Mouse (Mus musculus): ENCODE measurements around the gene D13Ertd608e. TPM values are rescaled to one million over a fixed set of nuclear protein-coding genes. Genes with fewer than 3 reads are reported as not detected.
A peak's percentile ranks its signal among the peaks of the same experiment; 100 is the strongest.
"Not testable (repeated sequence)": the region's sequence is repeated elsewhere in the genome, so short reads cannot be mapped to it uniquely, and the experiment has no call there.

D13Ertd608e gene
- polyA plus RNA-seq (2012; rRNA removed): not detected in 2 replicates

DNA sequence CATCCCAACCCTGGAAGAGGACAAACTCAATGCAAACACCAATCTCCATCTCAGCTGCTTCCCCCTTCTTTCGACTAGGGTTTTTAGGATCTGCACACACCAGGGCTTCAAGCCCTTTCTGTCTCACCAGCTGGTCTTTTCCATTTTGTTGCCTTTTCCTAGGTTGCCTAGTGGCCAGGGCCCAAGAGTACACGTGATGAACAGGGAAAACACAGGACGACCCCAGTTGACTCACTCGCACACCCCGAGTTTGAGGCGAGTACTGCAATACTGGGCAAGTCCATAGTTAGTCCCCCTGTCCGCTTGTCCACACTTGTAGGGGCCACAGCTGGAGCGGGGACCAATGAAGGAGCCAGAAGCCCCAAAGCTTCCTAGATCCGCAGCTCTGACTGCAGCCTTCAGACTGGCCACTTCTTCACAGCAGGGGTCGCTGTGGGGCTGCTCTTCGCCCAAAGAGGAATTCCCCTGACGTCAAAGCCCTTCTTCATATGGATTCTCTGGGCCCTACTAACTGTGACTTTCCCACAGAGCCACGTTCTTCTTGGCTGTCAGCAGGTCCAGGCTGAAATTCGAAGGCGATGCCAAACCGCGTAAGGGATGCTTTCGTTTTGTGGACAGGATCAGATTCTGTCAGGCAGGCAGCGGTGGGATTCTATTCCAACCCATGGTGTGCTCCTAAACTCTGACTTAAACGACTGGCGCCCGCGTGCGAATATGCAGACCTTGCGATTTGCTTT lies at the start of gene D13Ertd608e:
Gene D13Ertd608e (plus strand): TSS at position 687 of the 737 bp plus-strand sequence.
- not testable (repeated sequence) for H3K4me1 ChIP-seq (ENCODE audit: control insufficient read depth, insufficient read depth, low read length); H3K27ac ChIP-seq (ENCODE audit: insufficient read depth, low read depth, low read length); H3K27me3 ChIP-seq (replicated peaks; ENCODE audit: control insufficient read depth, insufficient read depth, low read length); H3K36me3 ChIP-seq (ENCODE audit: control insufficient read depth, insufficient read depth, low read length)
- peak within 1 kb of the TSS; percentile 41; the same call in 1 of the 2 replicates for H3K4me3 ChIP-seq (ENCODE audit: insufficient read depth, low read depth, low read length)
- WGBS: 11% methylated on average over 18 of the region's 25 CpGs
- peak; percentile 20 for DNase-seq
- peak; percentile 39 for TF ChIP-seq CTCF (conservative IDR thresholded peaks at IDR 0.05; ENCODE audit: insufficient read depth, insufficient read length, low read depth, low read length)

DNA sequence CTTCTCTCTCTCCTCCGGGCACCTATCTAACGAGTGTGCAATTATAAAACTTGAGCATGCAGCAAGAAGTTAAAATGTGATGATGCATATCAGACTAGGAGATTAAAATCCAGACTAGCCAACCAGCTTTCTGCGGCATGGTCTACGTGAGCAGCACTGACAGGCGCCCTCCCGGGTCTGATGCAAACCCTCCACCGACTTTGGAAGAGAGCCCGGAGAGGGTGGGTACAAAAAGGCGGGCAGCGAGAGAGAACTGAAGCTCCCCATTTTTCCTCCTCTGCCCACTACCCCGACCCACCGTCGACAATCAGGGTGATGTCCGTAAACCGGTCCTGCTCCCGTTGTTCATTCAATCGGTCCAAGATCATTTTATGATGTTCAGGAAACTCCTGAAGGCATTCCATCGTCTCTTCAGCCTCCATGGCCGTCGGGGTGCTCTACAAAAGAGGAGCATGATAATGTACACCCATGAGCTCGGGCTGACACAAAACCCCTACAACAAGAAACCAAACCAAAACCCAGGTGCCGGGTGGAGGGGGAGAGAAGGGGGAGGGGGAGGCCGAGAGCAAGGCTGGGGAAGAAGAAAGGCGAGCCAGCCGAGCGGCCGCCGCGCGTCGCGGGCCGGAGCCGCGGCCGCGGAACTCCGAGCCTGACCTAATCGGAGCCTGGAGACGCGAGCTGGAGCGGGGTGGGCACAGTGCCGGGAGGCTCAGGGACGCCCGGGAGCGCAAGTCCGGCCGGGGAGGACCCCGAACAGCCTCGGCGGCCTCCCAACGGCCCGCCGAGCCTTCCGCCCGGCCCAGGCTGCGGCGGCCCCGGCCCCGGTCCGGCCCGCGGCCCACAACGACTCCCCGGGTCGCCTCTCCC lies 45.7 kb upstream of the D13Ertd608e start:
- Histone ChIP-seq H3K4me1 (ENCODE audit: control insufficient read depth, insufficient read depth, low read length) (peaks cover 4% of the 10 kb centered on the region; the same call in 1 of the 2 replicates), H3K27ac (ENCODE audit: insufficient read depth, low read depth, low read length) (peak overlapping the region; percentile 86), H3K4me3 (ENCODE audit: insufficient read depth, low read depth, low read length) (peak overlapping the region; percentile 93), H3K36me3 (ENCODE audit: control insufficient read depth, insufficient read depth, low read length) (no peaks in the 10 kb centered on the region), H3K27me3 (replicated peaks; ENCODE audit: control insufficient read depth, insufficient read depth, low read length) (no peaks in the 10 kb centered on the region)
- under 1% methylated on average over 60 of the region's 66 CpGs for WGBS
- TF ChIP-seq CTCF (conservative IDR thresholded peaks at IDR 0.05; ENCODE audit: insufficient read depth, insufficient read length, low read depth, low read length): no peak
- TF ChIP-seq POLR2A (IDR thresholded peaks at IDR 0.05; ENCODE audit: low read depth, low read length): no peak
- peak; percentile 53 for DNase-seq

DNA sequence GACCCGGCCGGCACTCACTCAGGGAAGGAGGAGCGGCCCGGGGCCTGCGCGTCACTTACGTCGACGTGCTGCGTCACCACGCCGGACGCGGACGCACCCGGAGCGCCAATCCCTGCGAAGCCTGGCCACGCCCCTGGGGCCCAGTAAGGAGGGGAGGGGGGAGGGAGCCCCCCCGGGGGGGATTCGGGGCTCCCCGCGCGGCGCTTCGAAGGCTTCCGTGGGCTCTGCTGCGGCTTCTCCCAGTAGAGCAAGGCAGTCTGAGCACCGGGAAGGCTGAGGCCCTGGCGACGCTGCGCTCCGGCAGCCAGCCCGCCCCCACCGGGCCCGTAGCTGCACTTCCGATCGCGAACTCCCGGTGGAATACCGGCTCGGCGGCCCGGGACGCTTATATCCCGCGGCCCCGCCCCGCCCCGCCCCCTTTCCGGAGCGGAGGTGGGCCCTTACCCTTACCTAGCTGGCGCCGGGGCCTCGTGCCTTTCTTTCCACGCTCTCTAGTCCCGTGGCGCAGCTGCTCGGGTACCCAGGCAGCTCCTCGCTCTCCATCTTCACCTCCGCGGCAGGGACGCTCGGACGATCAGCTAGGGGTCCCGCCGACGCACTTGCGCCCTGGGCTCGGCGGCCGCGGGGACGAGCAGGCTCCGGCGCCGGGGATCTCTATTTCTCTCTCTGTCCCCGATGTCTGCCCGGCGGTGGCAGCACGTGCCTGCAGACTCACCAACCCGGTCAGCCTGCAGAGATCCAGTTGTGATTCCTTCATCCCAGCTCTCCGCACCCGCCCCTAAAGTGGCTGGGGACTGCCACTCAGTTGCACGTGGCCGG lies 44.8 kb upstream of the D13Ertd608e start, which contains the start of gene Zfp131:
Gene Zfp131 (minus strand): TSS at position 129 of the 819 bp plus-strand sequence.
- under 1% methylated on average over 84 of the region's 86 CpGs for WGBS
- no peak for TF ChIP-seq CTCF (conservative IDR thresholded peaks at IDR 0.05; ENCODE audit: insufficient read depth, insufficient read length, low read depth, low read length)
- TF ChIP-seq POLR2A (IDR thresholded peaks at IDR 0.05; ENCODE audit: low read depth, low read length): peak; percentile 29
- peak; percentile 97 for DNase-seq

DNA sequence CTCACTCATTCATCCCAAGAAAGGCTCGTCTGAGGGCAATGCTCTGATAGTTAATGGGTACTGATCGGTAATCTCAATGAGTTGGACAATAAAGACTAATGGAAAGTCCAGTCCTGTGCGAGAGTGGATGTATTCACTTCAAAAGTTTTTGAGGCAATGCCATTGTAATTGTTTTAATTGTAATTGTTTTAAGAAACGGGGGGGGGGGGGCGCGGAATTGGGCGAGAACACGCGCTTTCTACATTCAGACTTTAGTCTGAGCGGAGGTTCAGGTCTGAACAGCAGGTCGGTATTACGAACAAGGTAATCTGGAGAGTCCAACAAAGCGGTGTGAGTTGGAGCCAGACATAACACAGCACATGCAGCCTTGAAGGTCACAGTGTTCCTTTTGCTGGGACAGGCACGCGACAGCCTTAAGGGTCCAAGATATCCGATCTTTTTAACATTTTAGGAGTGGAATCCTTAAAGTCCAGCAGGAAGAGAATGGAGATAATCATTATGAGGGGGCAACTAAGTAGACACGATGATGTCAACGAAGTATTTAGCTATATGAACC lies 44.1 kb upstream of the D13Ertd608e start:
- DNase-seq: peak; percentile 23
- WGBS: 2% methylated on average over 18 of the region's 18 CpGs
- Histone ChIP-seq H3K4me3 (ENCODE audit: insufficient read depth, low read depth, low read length) (peak overlapping the region; percentile 95), H3K27me3 (replicated peaks; ENCODE audit: control insufficient read depth, insufficient read depth, low read length) (no peaks in the 10 kb centered on the region), H3K36me3 (ENCODE audit: control insufficient read depth, insufficient read depth, low read length) (no peaks in the 10 kb centered on the region), H3K4me1 (ENCODE audit: control insufficient read depth, insufficient read depth, low read length) (peaks cover 4% of the 10 kb centered on the region; the same call in 1 of the 2 replicates), H3K27ac (ENCODE audit: insufficient read depth, low read depth, low read length) (no peak overlapping the region)
- TF ChIP-seq POLR2A (IDR thresholded peaks at IDR 0.05; ENCODE audit: low read depth, low read length) (no peak), CTCF (conservative IDR thresholded peaks at IDR 0.05; ENCODE audit: insufficient read depth, insufficient read length, low read depth, low read length) (no peak)

More for the DNA sequence above, 44.8 kb upstream of the D13Ertd608e start, which contains the start of gene Zfp131:
- Histone ChIP-seq H3K27me3 (replicated peaks; ENCODE audit: control insufficient read depth, insufficient read depth, low read length) (no peaks in the 10 kb centered on the region), H3K4me1 (ENCODE audit: control insufficient read depth, insufficient read depth, low read length) (peaks cover 4% of the 10 kb centered on the region; the same call in 1 of the 2 replicates), H3K27ac (ENCODE audit: insufficient read depth, low read depth, low read length) (peak within 1 kb of the TSS; percentile 98), H3K36me3 (ENCODE audit: control insufficient read depth, insufficient read depth, low read length) (no peaks in the 10 kb centered on the region), H3K4me3 (ENCODE audit: insufficient read depth, low read depth, low read length) (peak within 1 kb of the TSS; percentile 95)

DNA sequence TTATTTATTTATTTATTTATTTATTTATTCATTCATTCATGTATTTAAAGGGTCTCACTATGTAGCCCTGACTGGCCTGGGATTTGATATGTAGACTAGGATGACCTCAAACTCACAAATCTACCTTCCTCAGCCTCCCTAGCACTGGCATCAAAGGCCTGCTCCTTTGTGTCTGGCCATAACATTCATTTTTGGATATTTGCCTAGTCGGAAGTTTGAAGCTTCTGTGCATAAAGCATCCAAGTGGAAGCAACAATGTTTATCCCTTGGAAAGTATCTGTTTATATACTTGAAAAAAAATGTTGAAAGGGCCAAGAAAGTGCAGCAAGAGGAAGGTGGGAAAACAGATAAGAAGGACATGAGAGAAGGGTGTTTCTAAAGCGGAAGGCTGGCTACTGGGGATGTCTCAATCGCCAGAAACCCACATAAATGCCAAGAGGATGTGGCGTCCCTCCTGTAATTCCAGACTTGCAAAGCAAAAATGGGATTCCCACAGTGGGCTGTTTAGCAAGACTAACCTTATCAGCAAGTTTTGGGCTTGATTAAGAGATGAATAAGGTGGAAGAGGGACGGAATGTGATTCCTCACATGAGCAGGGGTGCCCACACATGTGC lies 42.9 kb upstream of the D13Ertd608e start:
- H3K4me3 ChIP-seq (ENCODE audit: insufficient read depth, low read depth, low read length): no peak overlapping the region
- no peaks in the 10 kb centered on the region for H3K36me3 ChIP-seq (ENCODE audit: control insufficient read depth, insufficient read depth, low read length)
- 84% methylated on average over 5 of the region's 5 CpGs for WGBS
- no peaks in the 10 kb centered on the region for H3K27me3 ChIP-seq (replicated peaks; ENCODE audit: control insufficient read depth, insufficient read depth, low read length)
- peaks cover 4% of the 10 kb centered on the region; the same call in 1 of the 2 replicates for H3K4me1 ChIP-seq (ENCODE audit: control insufficient read depth, insufficient read depth, low read length)
- DNase-seq: no peak
- no peak overlapping the region for H3K27ac ChIP-seq (ENCODE audit: insufficient read depth, low read depth, low read length)
- no peak for TF ChIP-seq POLR2A (IDR thresholded peaks at IDR 0.05; ENCODE audit: low read depth, low read length)
- TF ChIP-seq CTCF (conservative IDR thresholded peaks at IDR 0.05; ENCODE audit: insufficient read depth, insufficient read length, low read depth, low read length): no peak

DNA sequence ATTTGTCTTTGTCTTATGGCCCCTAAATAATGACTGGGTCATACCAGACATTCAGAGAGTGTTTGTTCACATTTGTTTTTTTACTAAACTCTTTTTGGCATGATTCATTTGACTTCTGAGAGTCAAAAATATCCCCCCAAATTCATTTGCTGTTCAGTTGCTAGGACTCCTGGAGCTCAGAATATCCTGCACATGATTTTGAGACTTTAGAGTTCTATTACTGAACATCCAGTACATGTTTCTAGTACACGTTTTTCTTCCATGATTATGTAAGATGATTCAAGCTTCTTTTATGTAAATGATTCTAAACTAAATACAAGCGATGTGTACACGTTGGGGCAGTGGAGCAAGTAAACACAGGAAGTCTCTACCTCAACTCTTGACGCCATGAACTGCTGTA lies 38.1 kb upstream of the D13Ertd608e start:
- no peak for DNase-seq

More for the DNA sequence above, 38.1 kb upstream of the D13Ertd608e start:
- no peak overlapping the region for H3K27ac ChIP-seq (ENCODE audit: insufficient read depth, low read depth, low read length)
- TF ChIP-seq CTCF (conservative IDR thresholded peaks at IDR 0.05; ENCODE audit: insufficient read depth, insufficient read length, low read depth, low read length) (no peak), POLR2A (IDR thresholded peaks at IDR 0.05; ENCODE audit: low read depth, low read length) (no peak)
- H3K27me3 ChIP-seq (replicated peaks; ENCODE audit: control insufficient read depth, insufficient read depth, low read length): no peaks in the 10 kb centered on the region
- H3K4me1 ChIP-seq (ENCODE audit: control insufficient read depth, insufficient read depth, low read length): no peaks in the 10 kb centered on the region
- no peaks in the 10 kb centered on the region for H3K36me3 ChIP-seq (ENCODE audit: control insufficient read depth, insufficient read depth, low read length)
- 54% methylated on average over 4 of the region's 4 CpGs for WGBS
- H3K4me3 ChIP-seq (ENCODE audit: insufficient read depth, low read depth, low read length): no peak overlapping the region
